Mouse (Mus musculus): ENCODE measurements around the gene Hpn. TPM values are rescaled to one million over a fixed set of nuclear protein-coding genes. Genes with fewer than 3 reads are reported as not detected.

Gene Hpn
- polyA plus RNA-seq, 1 experiment from 2014 or later, result 27.5 TPM

Other genes with a start within 250 kb of the Hpn start
- 0.55 TPM in 1 of 2 replicates, not detected in the other for gene Cd22, start 234.9 kb downstream of the Hpn start, polyA plus RNA-seq (2014; fragmentation: Nextera tagmentation; extraction: Ambion mirVana)
- gene Mag, start 200.4 kb downstream of the Hpn start, polyA plus RNA-seq (2014; fragmentation: Nextera tagmentation; extraction: Ambion mirVana), result 0.28 and 0.30 TPM in 2 replicates
- gene Hamp2, start 190.6 kb downstream of the Hpn start, polyA plus RNA-seq (2014; fragmentation: Nextera tagmentation; extraction: Ambion mirVana), result not detected in 2 replicates
- not detected in 2 replicates for gene Hamp, start 171.3 kb downstream of the Hpn start, polyA plus RNA-seq (2014; fragmentation: Nextera tagmentation; extraction: Ambion mirVana)
- 21.1 and 29.2 TPM in 2 replicates for gene Usf2, start 158.5 kb downstream of the Hpn start, polyA plus RNA-seq (2014; fragmentation: Nextera tagmentation; extraction: Ambion mirVana)
- 48.5 and 57.1 TPM in 2 replicates for gene Lsr, start 141.8 kb downstream of the Hpn start, polyA plus RNA-seq (2014; fragmentation: Nextera tagmentation; extraction: Ambion mirVana)
- 5.3 TPM in 2 replicates for gene Fam187b, start 141.5 kb downstream of the Hpn start, polyA plus RNA-seq (2014; fragmentation: Nextera tagmentation; extraction: Ambion mirVana)
- gene Fxyd5, start 72.8 kb downstream of the Hpn start, polyA plus RNA-seq (2014; fragmentation: Nextera tagmentation; extraction: Ambion mirVana), result 23.3 and 25.8 TPM in 2 replicates
- 8.0 and 9.5 TPM in 2 replicates for gene Fxyd7, start 63.8 kb downstream of the Hpn start, polyA plus RNA-seq (2014; fragmentation: Nextera tagmentation; extraction: Ambion mirVana)
- gene Fxyd1, start 58.1 kb downstream of the Hpn start, polyA plus RNA-seq (2014; fragmentation: Nextera tagmentation; extraction: Ambion mirVana), result 29.8 and 46.3 TPM in 2 replicates
- 0.47 TPM in 1 of 2 replicates, not detected in the other for gene Lgi4, start 55.9 kb downstream of the Hpn start, polyA plus RNA-seq (2014; fragmentation: Nextera tagmentation; extraction: Ambion mirVana)
- gene Fxyd3, start 38.6 kb downstream of the Hpn start, polyA plus RNA-seq (2014; fragmentation: Nextera tagmentation; extraction: Ambion mirVana), result 13.4 and 18.2 TPM in 2 replicates
- gene Scn1b, start 11.7 kb upstream of the Hpn start, polyA plus RNA-seq (2014; fragmentation: Nextera tagmentation; extraction: Ambion mirVana), result 1.0 and 1.6 TPM in 2 replicates
- gene Gramd1a, start 40.6 kb upstream of the Hpn start, polyA plus RNA-seq (2014; fragmentation: Nextera tagmentation; extraction: Ambion mirVana), result 50.3 and 61.9 TPM in 2 replicates
- gene Scgb2b2, start 175.2 kb upstream of the Hpn start, polyA plus RNA-seq (2014; fragmentation: Nextera tagmentation; extraction: Ambion mirVana), result not detected in 2 replicates
- not detected in 2 replicates for gene Scgb1b2, start 176.5 kb upstream of the Hpn start, polyA plus RNA-seq (2014; fragmentation: Nextera tagmentation; extraction: Ambion mirVana)
- gene Scgb2b3, start 246.8 kb upstream of the Hpn start, polyA plus RNA-seq (2014; fragmentation: Nextera tagmentation; extraction: Ambion mirVana), result not detected in 2 replicates

Data from kidney, embryonic 14.5 days (tissue).